Mouse (Mus musculus) lung, embryonic 16.5 days (tissue): ENCODE results near the gene Fbxo28. TPM values are rescaled to one million over a fixed set of nuclear protein-coding genes. Genes with fewer than 3 reads are reported as not detected.
"Not testable (repeated sequence)": the region's sequence is repeated elsewhere in the genome, so short reads cannot be mapped to it uniquely, and the experiment has no call there.

Experiments
- ATAC-seq: fragments of 200-750 bp; cut with Nextera tagmentation; 2 replicates; pipeline ENCODE4 v1.8.0; 2017; ENCODE audit warnings: low read depth, mild to moderate bottlenecking, moderate library complexity
- H3K27ac ChIP-seq: fragments of 300-500 bp; sonication (generic); 2 replicates; pipeline ENCODE4 v1.5.1; 2014; ENCODE audit warnings: mild to moderate bottlenecking, control low read depth, low read length
- H3K27me3 ChIP-seq: fragments of 300-500 bp; sonication (generic); 2 replicates; pipeline ENCODE4 v1.6.1; 2014; ENCODE audit warnings: low read depth, low read length, mixed read lengths; ENCODE audit not compliant: control insufficient read depth, insufficient read depth
- H3K36me3 ChIP-seq: fragments of 300-500 bp; sonication (generic); 2 replicates; pipeline ENCODE4 v1.6.1; 2014; ENCODE audit warnings: low read length; ENCODE audit not compliant: control insufficient read depth, insufficient read depth
- H3K4me1 ChIP-seq: fragments of 300-500 bp; sonication (generic); replicated peaks from 2 replicates; pipeline ENCODE4 v1.6.1; 2014; ENCODE audit warnings: low read length, mixed read lengths; ENCODE audit not compliant: control insufficient read depth, insufficient read depth
- H3K4me2 ChIP-seq: fragments of 300-500 bp; sonication (generic); 2 replicates; pipeline ENCODE4 v1.6.1; 2014; ENCODE audit warnings: low read depth, low read length, control low read depth
- H3K4me3 ChIP-seq: fragments of 300-500 bp; sonication (generic); 2 replicates; pipeline ENCODE4 v1.5.1; 2014; ENCODE audit warnings: mild to moderate bottlenecking, low read length, control low read depth
- H3K9ac ChIP-seq: fragments of 300-500 bp; sonication (generic); 2 replicates; pipeline ENCODE4 v1.6.1; 2014; ENCODE audit warnings: low read length, control low read depth
- H3K9me3 ChIP-seq: fragments of 300-500 bp; sonication (generic); 2 replicates; pipeline ENCODE4 v1.6.1; 2016; ENCODE audit warnings: low read length; ENCODE audit not compliant: control insufficient read depth
- WGBS: fragments of 180-500 bp; shearing (Covaris S2); extraction: QIAGEN DNeasy Blood & Tissue Kit; methylation state at CpG from one replicate; pipeline ENCODE4 v1.1.7; 2014; 5-methylcytosine and 5-hydroxymethylcytosine counted together
- polyA plus RNA-seq: library from polyadenylated mRNA; unstranded; fragments of >200 nt; fragmentation: Nextera tagmentation; extraction: Ambion mirVana; gene quantifications from 2 replicates; pipeline ENCODE4 v1.2.1, GENCODE M21; 2015

Fbxo28 gene
- polyA plus RNA-seq, 1 experiment from 2014 or later: 19.9 TPM

DNA sequence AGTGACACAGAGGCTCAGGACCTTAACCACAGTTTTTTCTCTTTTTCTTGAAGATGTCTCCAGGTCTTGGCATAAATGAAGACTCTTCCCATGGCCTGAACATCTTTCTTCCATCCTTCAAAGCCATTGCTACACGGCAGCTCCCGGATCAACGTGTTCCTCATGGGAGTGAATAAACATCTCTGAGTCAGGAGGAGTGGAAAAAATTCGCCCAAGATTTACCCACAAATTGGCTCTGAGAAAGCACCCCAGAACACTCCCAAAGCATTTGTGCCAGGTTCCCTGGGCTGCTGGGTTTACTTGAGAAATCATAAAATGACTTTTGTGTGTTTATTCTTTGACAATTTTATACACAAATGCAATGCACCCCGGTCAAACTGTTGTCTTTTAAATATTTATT lies 38.5 kb downstream of the Fbxo28 start:
- WGBS: 76% methylated on average over 5 of the region's 5 CpGs
- no peak overlapping the region for H3K9ac ChIP-seq
- no peak overlapping the region for H3K4me3 ChIP-seq
- no peaks in the 10 kb centered on the region for H3K27me3 ChIP-seq
- no peaks in the 10 kb centered on the region for H3K36me3 ChIP-seq
- H3K27ac ChIP-seq: no peak overlapping the region
- no peak overlapping the region for H3K4me2 ChIP-seq
- H3K9me3 ChIP-seq: no peaks in the 10 kb centered on the region
- ATAC-seq: no peak
- H3K4me1 ChIP-seq: no peaks in the 10 kb centered on the region

DNA sequence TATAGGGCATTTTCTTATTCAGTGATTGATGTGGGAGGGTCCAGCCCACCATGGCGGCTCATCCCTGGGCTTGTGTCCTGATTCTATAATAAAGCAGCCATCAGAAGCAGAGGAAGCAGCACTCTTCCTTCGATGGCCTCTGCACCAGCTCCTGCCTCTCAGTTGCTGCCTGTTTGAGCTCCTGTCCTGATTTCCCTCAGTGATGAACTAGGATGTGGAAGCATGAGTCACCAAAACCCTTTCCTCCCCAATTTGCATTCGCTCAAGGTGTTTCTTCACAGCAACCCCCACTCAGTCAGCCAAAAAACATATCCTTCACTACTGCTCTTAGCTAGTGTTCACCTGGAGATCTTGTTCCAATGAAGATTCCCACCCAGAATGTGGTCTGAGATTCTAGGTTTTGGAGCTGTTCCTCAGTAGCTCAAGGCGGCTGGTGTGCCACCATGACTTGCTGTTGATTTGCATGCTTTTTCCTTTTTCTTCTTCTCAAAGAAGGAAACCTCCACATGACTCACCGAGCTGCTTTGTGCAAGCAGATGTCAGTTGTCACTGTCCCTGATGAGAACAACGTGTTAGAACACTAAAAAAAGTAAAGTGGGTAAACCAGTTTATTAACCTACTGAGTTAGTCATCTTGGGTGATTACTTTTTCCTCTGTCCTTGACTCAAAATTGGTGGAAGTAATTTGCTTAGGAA lies 39.1 kb downstream of the Fbxo28 start:
- H3K36me3 ChIP-seq: no peaks in the 10 kb centered on the region
- no peak for ATAC-seq
- no peak overlapping the region for H3K4me2 ChIP-seq
- no peak overlapping the region for H3K27ac ChIP-seq
- H3K4me1 ChIP-seq: no peaks in the 10 kb centered on the region
- no peak overlapping the region for H3K4me3 ChIP-seq
- no peaks in the 10 kb centered on the region for H3K9me3 ChIP-seq
- 74% methylated on average over 6 of the region's 6 CpGs for WGBS
- H3K27me3 ChIP-seq: no peaks in the 10 kb centered on the region
- no peak overlapping the region for H3K9ac ChIP-seq

DNA sequence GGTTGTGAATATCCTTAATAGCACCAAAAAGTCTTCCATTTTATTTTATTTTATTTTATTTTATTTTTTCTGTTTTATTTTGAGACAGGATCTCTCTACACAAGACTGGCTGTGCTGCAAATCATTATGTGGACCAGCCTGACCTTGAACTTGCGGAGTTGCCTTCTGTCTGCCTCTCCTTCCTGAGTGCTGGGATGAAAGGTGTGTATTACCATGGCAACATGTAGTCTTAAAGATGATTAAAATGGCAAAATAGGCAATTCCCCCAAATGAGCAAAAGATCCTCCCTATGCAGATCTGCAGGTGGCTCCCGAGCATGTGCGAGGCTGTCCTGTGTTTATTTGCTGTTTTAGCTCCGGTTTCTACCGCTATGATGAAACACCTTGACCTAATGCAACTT lies 43.6 kb downstream of the Fbxo28 start:
- Histone ChIP-seq H3K27ac (no peak overlapping the region), H3K9me3 (no peaks in the 10 kb centered on the region), H3K36me3 (no peaks in the 10 kb centered on the region), H3K9ac (no peak overlapping the region), H3K4me3 (no peak overlapping the region), H3K4me1 (no peaks in the 10 kb centered on the region), H3K4me2 (no peak overlapping the region), H3K27me3 (no peaks in the 10 kb centered on the region)
- 89% methylated on average over 5 of the region's 5 CpGs for WGBS
- no peak for ATAC-seq

DNA sequence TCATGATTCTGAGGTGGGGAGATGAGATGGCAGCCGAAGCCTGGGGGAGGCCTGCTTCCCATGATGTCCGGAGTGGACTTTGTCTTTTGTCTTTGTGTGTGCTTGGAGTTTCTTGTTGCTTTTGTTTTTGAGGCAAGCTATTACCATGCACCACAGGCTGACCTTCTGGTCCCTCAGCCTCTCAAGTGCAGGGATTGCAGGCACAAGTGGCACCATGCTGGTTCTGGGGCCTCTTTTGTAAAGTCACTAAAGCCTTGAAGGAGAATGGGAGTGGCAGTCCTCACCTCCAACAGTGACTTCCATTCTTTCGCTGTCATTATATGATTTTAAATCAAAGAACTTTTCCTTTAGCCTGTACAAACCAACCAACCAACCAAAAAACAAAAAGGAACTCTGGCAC lies 44.2 kb downstream of the Fbxo28 start:
- WGBS: 73% methylated on average over 3 of the region's 3 CpGs
- ATAC-seq: no peak

DNA sequence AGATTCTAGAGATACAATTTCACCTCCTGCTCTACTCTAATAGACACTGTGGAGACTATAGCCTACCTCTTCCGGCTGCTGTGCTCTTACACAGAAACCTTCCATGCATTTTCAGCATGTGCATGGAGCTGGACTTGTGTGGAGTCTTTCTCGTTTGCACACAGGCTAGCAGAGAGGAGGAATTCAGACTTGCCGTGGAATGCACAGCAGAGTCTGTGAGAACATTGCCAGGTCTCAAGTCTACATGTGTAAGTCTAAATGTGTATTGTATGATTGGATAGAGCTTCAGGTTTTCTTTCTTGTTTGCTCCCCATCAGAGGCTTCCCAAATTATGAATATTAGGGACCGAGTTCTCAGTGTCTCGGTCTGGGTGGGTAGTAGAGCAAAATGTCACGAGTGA lies 44.6 kb downstream of the Fbxo28 start:
- WGBS: 80% methylated on average over 6 of the region's 6 CpGs
- Histone ChIP-seq H3K4me1 (no peaks in the 10 kb centered on the region), H3K27ac (no peak overlapping the region), H3K36me3 (no peaks in the 10 kb centered on the region), H3K4me3 (no peak overlapping the region), H3K9me3 (no peaks in the 10 kb centered on the region), H3K9ac (no peak overlapping the region), H3K4me2 (no peak overlapping the region), H3K27me3 (no peaks in the 10 kb centered on the region)
- no peak for ATAC-seq

More for the DNA sequence above, 44.2 kb downstream of the Fbxo28 start:
- Histone ChIP-seq H3K4me3 (no peak overlapping the region), H3K27me3 (no peaks in the 10 kb centered on the region), H3K4me1 (no peaks in the 10 kb centered on the region), H3K9me3 (no peaks in the 10 kb centered on the region), H3K9ac (no peak overlapping the region), H3K27ac (no peak overlapping the region), H3K36me3 (no peaks in the 10 kb centered on the region), H3K4me2 (no peak overlapping the region)

DNA sequence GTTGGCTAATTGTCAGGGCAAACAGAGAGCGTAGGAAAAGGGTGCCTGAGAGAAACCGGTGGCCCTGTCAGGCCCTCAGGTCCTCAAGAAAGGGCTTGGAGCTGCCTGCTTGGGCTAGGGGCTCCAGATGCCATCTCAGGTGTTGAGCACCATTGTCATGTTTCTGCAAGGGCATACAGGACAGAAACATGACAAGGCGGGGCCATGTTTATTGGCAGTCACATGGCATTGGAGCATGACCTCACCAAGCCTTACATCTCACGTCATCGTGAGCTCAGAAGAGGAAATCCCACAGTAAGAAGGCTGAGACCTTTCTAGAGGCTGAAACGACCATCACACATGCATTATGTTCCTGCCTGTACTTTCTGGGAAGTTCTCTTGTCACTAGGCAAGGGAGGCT lies 45.3 kb downstream of the Fbxo28 start:
- Histone ChIP-seq H3K9ac (no peak overlapping the region), H3K36me3 (no peaks in the 10 kb centered on the region), H3K27me3 (no peaks in the 10 kb centered on the region), H3K4me3 (no peak overlapping the region), H3K4me2 (no peak overlapping the region), H3K27ac (no peak overlapping the region), H3K4me1 (no peaks in the 10 kb centered on the region), H3K9me3 (no peaks in the 10 kb centered on the region)
- no peak for ATAC-seq
- 78% methylated on average over 6 of the region's 6 CpGs for WGBS

DNA sequence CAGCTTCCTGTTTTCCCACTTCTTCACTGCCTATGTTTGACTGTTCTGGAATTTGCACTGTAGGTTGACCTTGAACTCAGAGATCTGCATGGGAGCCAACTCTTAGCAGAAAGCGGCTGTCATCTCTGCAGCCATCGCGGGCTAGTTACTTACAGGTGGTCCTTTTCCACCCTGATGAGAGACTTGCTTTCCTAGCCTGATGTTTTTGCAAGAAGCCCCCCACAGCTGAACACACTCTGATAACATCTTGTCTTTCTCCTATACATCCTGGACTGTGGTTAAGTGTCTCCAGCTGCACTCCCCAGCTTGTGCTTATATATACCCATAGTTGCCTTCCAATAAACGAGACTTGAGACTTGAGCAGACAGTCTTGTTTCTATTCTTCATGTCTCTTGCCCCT lies 49.1 kb downstream of the Fbxo28 start:
- Histone ChIP-seq H3K9me3 (no peaks in the 10 kb centered on the region), H3K36me3 (no peaks in the 10 kb centered on the region), H3K9ac (no peak overlapping the region), H3K4me1 (no peaks in the 10 kb centered on the region), H3K4me2 (no peak overlapping the region), H3K27ac (no peak overlapping the region), H3K27me3 (no peaks in the 10 kb centered on the region), H3K4me3 (no peak overlapping the region)
- 51% methylated on average over 4 of the region's 4 CpGs for WGBS
- no peak for ATAC-seq

DNA sequence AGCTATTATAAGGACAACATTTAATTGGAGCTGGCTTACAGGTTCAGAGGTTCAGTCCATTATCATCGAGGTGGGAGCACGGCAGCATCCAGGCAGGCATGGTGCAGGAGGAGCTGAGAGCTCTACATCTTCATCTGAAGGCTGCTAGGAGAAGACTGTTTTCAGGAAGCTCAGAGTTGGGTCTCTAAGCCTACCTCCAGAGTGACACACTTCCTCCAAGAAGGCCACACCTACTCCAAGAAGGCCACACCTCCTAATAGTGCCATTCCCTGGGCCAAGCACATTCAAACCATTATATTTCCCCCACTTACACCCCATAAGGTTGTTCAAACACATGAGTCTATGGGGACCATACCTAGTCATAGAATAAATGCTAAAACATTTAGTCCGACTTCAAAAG lies 50.7 kb downstream of the Fbxo28 start:
- H3K4me1 ChIP-seq, H3K4me3 ChIP-seq: not testable (repeated sequence)
- 87% methylated on average over 3 of the region's 3 CpGs for WGBS

DNA sequence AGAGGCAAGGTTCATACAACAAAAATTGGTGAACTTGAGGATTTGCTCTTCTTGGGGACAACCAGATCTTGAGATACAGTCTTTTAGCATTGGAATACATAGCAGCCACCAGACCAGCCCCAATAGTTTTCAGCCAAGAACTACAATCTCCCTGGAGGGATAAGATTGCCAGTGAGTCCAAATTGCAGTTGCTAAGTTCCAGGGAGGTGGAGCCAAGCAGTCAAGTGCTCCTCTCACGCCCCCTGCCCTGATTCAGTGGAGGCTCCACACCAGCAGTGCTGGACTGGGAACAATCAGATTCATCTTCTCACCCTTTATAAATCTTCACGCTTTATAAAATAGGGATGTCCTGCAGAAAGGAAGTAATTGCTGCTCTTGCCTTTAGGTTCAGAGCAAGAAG lies 51.6 kb downstream of the Fbxo28 start:
- Histone ChIP-seq H3K27ac (no peak overlapping the region), H3K4me3 (no peak overlapping the region), H3K9ac (no peak overlapping the region), H3K4me2 (no peak overlapping the region), H3K4me1 (no peaks in the 10 kb centered on the region), H3K9me3 (no peaks in the 10 kb centered on the region), H3K27me3 (no peaks in the 10 kb centered on the region), H3K36me3 (no peaks in the 10 kb centered on the region)
- no peak for ATAC-seq
- WGBS: 50% methylated on average over 2 of the region's 2 CpGs

More for the DNA sequence above, 50.7 kb downstream of the Fbxo28 start:
- H3K4me2 ChIP-seq, H3K27ac ChIP-seq, H3K36me3 ChIP-seq, H3K27me3 ChIP-seq, H3K9ac ChIP-seq, H3K9me3 ChIP-seq, ATAC-seq: not testable (repeated sequence)

DNA sequence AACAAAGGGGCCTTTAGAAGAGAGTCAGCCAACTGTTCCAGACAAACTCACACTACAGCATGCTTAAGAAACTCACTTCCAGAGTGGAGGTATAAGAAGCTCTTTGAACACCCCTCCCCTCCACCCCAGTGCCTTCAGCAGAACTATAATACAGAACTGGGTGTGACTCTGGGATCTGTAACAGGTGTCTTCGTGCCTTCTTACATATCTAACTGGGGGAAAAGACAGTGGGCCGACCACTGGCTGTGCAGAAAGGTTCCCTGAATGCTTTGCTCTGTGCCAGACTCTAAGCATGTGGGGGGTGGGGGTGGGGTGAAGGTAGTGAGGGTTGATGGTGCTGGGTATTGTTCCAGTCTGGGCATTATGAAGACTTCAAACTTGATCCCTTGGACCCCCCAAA lies 52.8 kb downstream of the Fbxo28 start:
- Histone ChIP-seq H3K9ac (no peak overlapping the region), H3K9me3 (no peaks in the 10 kb centered on the region), H3K27ac (no peak overlapping the region), H3K4me1 (no peaks in the 10 kb centered on the region), H3K27me3 (no peaks in the 10 kb centered on the region), H3K4me3 (no peak overlapping the region), H3K4me2 (no peak overlapping the region), H3K36me3 (no peaks in the 10 kb centered on the region)
- ATAC-seq: no peak
- WGBS: 59% methylated on average over 2 of the region's 2 CpGs
